Mouse (Mus musculus) neural tube, embryonic 12.5 days (tissue): ENCODE data around the gene Gm20388. TPM values are rescaled to one million over a fixed set of nuclear protein-coding genes. Genes with fewer than 3 reads are reported as not detected.

Experiments used
- ATAC-seq: fragments of 200-750 bp; cut with Nextera tagmentation; 2 replicates; pipeline ENCODE4 v1.8.0; 2017; ENCODE audit warnings: low read depth, mild to moderate bottlenecking, moderate TSS enrichment, moderate library complexity; ENCODE audit not compliant: low FRiP score
- H3K27ac ChIP-seq: fragments of 300-500 bp; sonication (generic); 2 replicates; pipeline ENCODE4 v1.5.1; 2016
- H3K27me3 ChIP-seq: fragments of 300-500 bp; sonication (generic); replicated peaks from 2 replicates; pipeline ENCODE4 v1.6.1; 2016; ENCODE audit warnings: mild to moderate bottlenecking
- H3K36me3 ChIP-seq: fragments of 300-500 bp; sonication (generic); 2 replicates; pipeline ENCODE4 v1.6.1; 2016; ENCODE audit warnings: mild to moderate bottlenecking
- H3K4me1 ChIP-seq: fragments of 300-500 bp; sonication (generic); 2 replicates; pipeline ENCODE4 v1.6.1; 2016
- H3K4me2 ChIP-seq: fragments of 300-500 bp; sonication (generic); replicated peaks from 2 replicates; pipeline ENCODE4 v1.6.1; 2016; ENCODE audit warnings: mild to moderate bottlenecking
- H3K4me3 ChIP-seq: fragments of 300-500 bp; sonication (generic); 2 replicates; pipeline ENCODE4 v1.5.1; 2016
- H3K9ac ChIP-seq: fragments of 300-500 bp; sonication (generic); 2 replicates; pipeline ENCODE4 v1.6.1; 2016; ENCODE audit warnings: mild to moderate bottlenecking
- H3K9me3 ChIP-seq: fragments of 300-500 bp; sonication (generic); 2 replicates; pipeline ENCODE4 v1.6.1; 2016; ENCODE audit warnings: mild to moderate bottlenecking
- WGBS: fragments of 180-500 bp; shearing (Covaris S2); methylation state at CpG from one replicate; pipeline ENCODE4 v1.1.7; 2016; 5-methylcytosine and 5-hydroxymethylcytosine counted together
- polyA plus RNA-seq: library from polyadenylated mRNA; unstranded; fragments of >200 nt; fragmentation: Nextera tagmentation; extraction: Ambion mirVana; gene quantifications from 2 replicates; pipeline ENCODE4 v1.2.1, GENCODE M21; 2016

The Gm20388 gene
- polyA plus RNA-seq, 1 experiment from 2014 or later = not detected

GRCm38 (mm10) chr8:120057078-120057477 is 146.4 kb downstream of the Gm20388 start:
- WGBS = 70% methylated on average over 2 of the region's 2 CpGs
- H3K27me3 ChIP-seq = no peaks in the 10 kb centered on the region
- no peaks in the 10 kb centered on the region for H3K36me3 ChIP-seq
- no peak for ATAC-seq
- H3K9me3 ChIP-seq = peaks cover 8% of the 10 kb centered on the region; the same call in 1 of the 2 replicates
- H3K4me1 ChIP-seq = no peaks in the 10 kb centered on the region
- H3K4me3 ChIP-seq = no peak overlapping the region
- H3K9ac ChIP-seq = no peak overlapping the region
- H3K4me2 ChIP-seq = no peak overlapping the region
- H3K27ac ChIP-seq = no peak overlapping the region

GRCm38 (mm10) chr8:120062742-120063141 is 152.1 kb downstream of the Gm20388 start:
- no peaks in the 10 kb centered on the region for H3K4me1 ChIP-seq
- no peak overlapping the region for H3K9ac ChIP-seq
- 90% methylated on average over 14 of the region's 14 CpGs for WGBS
- H3K27me3 ChIP-seq = no peaks in the 10 kb centered on the region
- no peak overlapping the region for H3K4me3 ChIP-seq
- no peak overlapping the region for H3K27ac ChIP-seq
- no peaks in the 10 kb centered on the region for H3K9me3 ChIP-seq
- ATAC-seq = no peak
- no peak overlapping the region for H3K4me2 ChIP-seq
- no peaks in the 10 kb centered on the region for H3K36me3 ChIP-seq

GRCm38 (mm10) chr8:120063326-120063725 is 152.7 kb downstream of the Gm20388 start:
- H3K27me3 ChIP-seq = no peaks in the 10 kb centered on the region
- H3K4me3 ChIP-seq = no peak overlapping the region
- H3K27ac ChIP-seq = no peak overlapping the region
- 93% methylated on average over 3 of the region's 3 CpGs for WGBS
- H3K4me1 ChIP-seq = no peaks in the 10 kb centered on the region
- no peaks in the 10 kb centered on the region for H3K36me3 ChIP-seq
- no peak overlapping the region for H3K9ac ChIP-seq
- ATAC-seq = no peak
- H3K9me3 ChIP-seq = no peaks in the 10 kb centered on the region
- H3K4me2 ChIP-seq = no peak overlapping the region

- Histone ChIP-seq H3K4me3 (no peak overlapping the region), H3K36me3 (no peaks in the 10 kb centered on the region), H3K9ac (no peak overlapping the region), H3K4me1 (no peaks in the 10 kb centered on the region), H3K9me3 (no peaks in the 10 kb centered on the region), H3K27ac (no peak overlapping the region), H3K4me2 (no peak overlapping the region), H3K27me3 (no peaks in the 10 kb centered on the region)
- no peak for ATAC-seq
- WGBS = 93% methylated on average over 8 of the region's 8 CpGs
Observed at GRCm38 (mm10) chr8:120065611-120066010, 155.0 kb downstream of the Gm20388 start.

GRCm38 (mm10) chr8:120066226-120066625 is 155.6 kb downstream of the Gm20388 start:
- Histone ChIP-seq H3K27ac (no peak overlapping the region), H3K4me2 (no peak overlapping the region), H3K4me1 (no peaks in the 10 kb centered on the region), H3K9me3 (no peaks in the 10 kb centered on the region), H3K4me3 (no peak overlapping the region), H3K36me3 (no peaks in the 10 kb centered on the region), H3K27me3 (no peaks in the 10 kb centered on the region), H3K9ac (no peak overlapping the region)
- 90% methylated on average over 4 of the region's 4 CpGs for WGBS
- ATAC-seq = no peak

GRCm38 (mm10) chr8:120067936-120068668 is 157.5 kb downstream of the Gm20388 start:
- 57% methylated on average over 19 of the region's 19 CpGs for WGBS
- H3K27ac ChIP-seq = no peak overlapping the region
- H3K36me3 ChIP-seq = no peaks in the 10 kb centered on the region
- no peaks in the 10 kb centered on the region for H3K9me3 ChIP-seq
- H3K27me3 ChIP-seq = no peaks in the 10 kb centered on the region
- H3K4me3 ChIP-seq = no peak overlapping the region
- H3K4me1 ChIP-seq = peaks cover 5% of the 10 kb centered on the region; the same call in 1 of the 2 replicates
- no peak overlapping the region for H3K4me2 ChIP-seq
- H3K9ac ChIP-seq = no peak overlapping the region
- no peak for ATAC-seq

- H3K36me3 ChIP-seq = no peaks in the 10 kb centered on the region
- no peak overlapping the region for H3K4me3 ChIP-seq
- ATAC-seq = no peak
- H3K9ac ChIP-seq = no peak overlapping the region
- H3K4me1 ChIP-seq = peaks cover 5% of the 10 kb centered on the region; the same call in 1 of the 2 replicates
- H3K4me2 ChIP-seq = no peak overlapping the region
- no peaks in the 10 kb centered on the region for H3K27me3 ChIP-seq
- H3K9me3 ChIP-seq = no peaks in the 10 kb centered on the region
- 27% methylated on average over 4 of the region's 4 CpGs for WGBS
- no peak overlapping the region for H3K27ac ChIP-seq
Observed at GRCm38 (mm10) chr8:120071684-120072083, 161.0 kb downstream of the Gm20388 start.

- H3K27ac ChIP-seq = no peak overlapping the region
- no peaks in the 10 kb centered on the region for H3K9me3 ChIP-seq
- H3K4me3 ChIP-seq = no peak overlapping the region
- no peaks in the 10 kb centered on the region for H3K27me3 ChIP-seq
- WGBS = 66% methylated on average over 9 of the region's 9 CpGs
- no peak overlapping the region for H3K4me2 ChIP-seq
- H3K36me3 ChIP-seq = no peaks in the 10 kb centered on the region
- H3K9ac ChIP-seq = no peak overlapping the region
- no peak for ATAC-seq
- H3K4me1 ChIP-seq = peaks cover 5% of the 10 kb centered on the region; the same call in 1 of the 2 replicates
Observed at GRCm38 (mm10) chr8:120072259-120072658, 161.6 kb downstream of the Gm20388 start.

GRCm38 (mm10) chr8:120072827-120073226 is 162.2 kb downstream of the Gm20388 start:
- WGBS = 88% methylated on average over 8 of the region's 8 CpGs

GRCm38 (mm10) chr8:120074516-120074915 is 163.9 kb downstream of the Gm20388 start:
- 72% methylated on average over 6 of the region's 6 CpGs for WGBS
- Histone ChIP-seq H3K27ac (no peak overlapping the region), H3K27me3 (no peaks in the 10 kb centered on the region), H3K36me3 (no peaks in the 10 kb centered on the region), H3K9ac (no peak overlapping the region), H3K4me3 (no peak overlapping the region), H3K4me2 (no peak overlapping the region), H3K9me3 (no peaks in the 10 kb centered on the region), H3K4me1 (peaks cover 5% of the 10 kb centered on the region; the same call in 1 of the 2 replicates)
- no peak for ATAC-seq

More at GRCm38 (mm10) chr8:120072827-120073226, 162.2 kb downstream of the Gm20388 start:
- Histone ChIP-seq H3K4me2 (no peak overlapping the region), H3K36me3 (no peaks in the 10 kb centered on the region), H3K27ac (no peak overlapping the region), H3K4me1 (peaks cover 5% of the 10 kb centered on the region; the same call in 1 of the 2 replicates), H3K9me3 (no peaks in the 10 kb centered on the region), H3K4me3 (no peak overlapping the region), H3K9ac (no peak overlapping the region), H3K27me3 (no peaks in the 10 kb centered on the region)
- ATAC-seq = no peak

GRCm38 (mm10) chr8:120075347-120075746 is 164.7 kb downstream of the Gm20388 start:
- Histone ChIP-seq H3K9ac (0 out of 2 replicates have a peak overlapping the region, but pooled peaks have one; percentile 26), H3K9me3 (no peaks in the 10 kb centered on the region), H3K4me1 (peaks cover 5% of the 10 kb centered on the region; the same call in 1 of the 2 replicates), H3K27me3 (no peaks in the 10 kb centered on the region), H3K4me2 (no peak overlapping the region), H3K27ac (no peak overlapping the region), H3K36me3 (no peaks in the 10 kb centered on the region), H3K4me3 (no peak overlapping the region)
- ATAC-seq = no peak
- WGBS = 62% methylated on average over 6 of the region's 6 CpGs

GRCm38 (mm10) chr8:120078080-120078479 is 167.4 kb downstream of the Gm20388 start:
- no peak overlapping the region for H3K4me3 ChIP-seq
- WGBS = 17% methylated on average over 10 of the region's 10 CpGs

GRCm38 (mm10) chr8:120079361-120079760 is 168.7 kb downstream of the Gm20388 start:
- WGBS = 59% methylated on average over 5 of the region's 5 CpGs
- no peaks in the 10 kb centered on the region for H3K4me1 ChIP-seq
- no peak overlapping the region for H3K4me3 ChIP-seq
- no peak for ATAC-seq
- H3K9me3 ChIP-seq = no peaks in the 10 kb centered on the region
- H3K27ac ChIP-seq = no peak overlapping the region
- peaks cover 35% of the 10 kb centered on the region for H3K36me3 ChIP-seq
- H3K9ac ChIP-seq = no peak overlapping the region
- no peaks in the 10 kb centered on the region for H3K27me3 ChIP-seq
- no peak overlapping the region for H3K4me2 ChIP-seq

More at GRCm38 (mm10) chr8:120078080-120078479, 167.4 kb downstream of the Gm20388 start:
- 0 out of 2 replicates have a peak, but pooled peaks have one; percentile 54 for ATAC-seq
- H3K9ac ChIP-seq = no peak overlapping the region
- H3K27me3 ChIP-seq = no peaks in the 10 kb centered on the region
- H3K4me1 ChIP-seq = no peaks in the 10 kb centered on the region
- H3K27ac ChIP-seq = no peak overlapping the region
- no peak overlapping the region for H3K4me2 ChIP-seq
- H3K9me3 ChIP-seq = no peaks in the 10 kb centered on the region
- peaks cover 27% of the 10 kb centered on the region for H3K36me3 ChIP-seq
